Mouse (Mus musculus) gonadal fat pad, adult 2 months (tissue): ENCODE results near the gene Pknox2. TPM values are rescaled to one million over a fixed set of nuclear protein-coding genes. Genes with fewer than 3 reads are reported as not detected.

Source experiments
- DNase-seq: peaks from one replicate; pipeline ENCODE4 v3.0.0-alpha.2; 2012; ENCODE audit warnings: low read depth
- polyA plus RNA-seq: library from polyadenylated mRNA; depleted of rRNA; stranded (reverse); fragments of >200 nt; gene quantifications from 2 replicates; pipeline ENCODE4 v1.2.3, GENCODE M21; 2012

Pknox2 gene
- polyA plus RNA-seq, 1 experiment, result 4.9 TPM

GRCm38 (mm10) chr9:37051669-37052068, 95.5 kb downstream of the Pknox2 start:
- DNase-seq, result no peak

- peak; percentile 44 for DNase-seq
Observed at GRCm38 (mm10) chr9:37047490-37047889, 99.7 kb downstream of the Pknox2 start.

GRCm38 (mm10) chr9:37045875-37046274, 101.3 kb downstream of the Pknox2 start:
- DNase-seq, result no peak

GRCm38 (mm10) chr9:37044165-37044564, 103.0 kb downstream of the Pknox2 start:
- peak; percentile 85 for DNase-seq

- DNase-seq, result no peak
Observed at GRCm38 (mm10) chr9:37038859-37039258, 108.3 kb downstream of the Pknox2 start.

- no peak for DNase-seq
Observed at GRCm38 (mm10) chr9:37038445-37038844, 108.8 kb downstream of the Pknox2 start.

GRCm38 (mm10) chr9:37037405-37037804, 109.8 kb downstream of the Pknox2 start:
- no peak for DNase-seq

- no peak for DNase-seq
Observed at GRCm38 (mm10) chr9:37035248-37035647, 112.0 kb downstream of the Pknox2 start.

GRCm38 (mm10) chr9:37034316-37034715, 112.9 kb downstream of the Pknox2 start:
- DNase-seq, result no peak

- DNase-seq, result no peak
Observed at GRCm38 (mm10) chr9:37030347-37031213, 116.6 kb downstream of the Pknox2 start.

- no peak for DNase-seq
Observed at GRCm38 (mm10) chr9:37029811-37030346, 117.3 kb downstream of the Pknox2 start.

- DNase-seq, result no peak
Observed at GRCm38 (mm10) chr9:37027825-37028575, 119.2 kb downstream of the Pknox2 start.

GRCm38 (mm10) chr9:37025913-37026312, 121.3 kb downstream of the Pknox2 start:
- DNase-seq, result no peak

GRCm38 (mm10) chr9:37021586-37022230, 125.5 kb downstream of the Pknox2 start:
- no peak for DNase-seq

GRCm38 (mm10) chr9:37018154-37018553, 129.1 kb downstream of the Pknox2 start:
- DNase-seq, result no peak

GRCm38 (mm10) chr9:37017169-37017568, 130.0 kb downstream of the Pknox2 start:
- DNase-seq, result no peak

GRCm38 (mm10) chr9:37016165-37016564, 131.0 kb downstream of the Pknox2 start:
- DNase-seq, result no peak

- DNase-seq, result no peak
Observed at GRCm38 (mm10) chr9:37013565-37013964, 133.6 kb downstream of the Pknox2 start.

GRCm38 (mm10) chr9:37008090-37008489, 139.1 kb downstream of the Pknox2 start:
- DNase-seq, result no peak

GRCm38 (mm10) chr9:37004676-37005075, 142.5 kb downstream of the Pknox2 start:
- no peak for DNase-seq

- no peak for DNase-seq
Observed at GRCm38 (mm10) chr9:37001935-37002535, 145.2 kb downstream of the Pknox2 start.

- DNase-seq, result no peak
Observed at GRCm38 (mm10) chr9:36999393-36999792, 147.8 kb downstream of the Pknox2 start.
